11 mouse cellular contexts compared by ENCODE assay signal in the genomic region with DNA sequence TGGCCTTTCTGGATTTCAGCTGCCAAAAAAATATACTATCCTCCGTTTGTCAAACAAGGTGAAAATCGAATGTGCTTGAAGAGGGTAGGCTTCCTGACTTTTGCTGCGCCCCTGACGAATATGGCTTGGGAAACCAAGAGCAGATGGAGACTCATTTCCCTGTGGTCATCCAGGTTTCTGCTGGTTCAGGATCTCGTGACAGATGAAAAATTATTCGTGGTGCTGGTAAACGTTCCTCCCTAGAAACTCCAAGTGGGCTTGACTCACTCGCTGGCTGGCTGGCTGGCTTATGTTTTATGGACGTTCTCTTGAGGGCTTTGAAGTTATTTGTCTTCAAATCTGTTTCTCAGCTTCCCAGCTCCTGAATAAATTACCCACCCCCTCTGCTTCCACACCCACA. TPM values are rescaled to one million over a fixed set of nuclear protein-coding genes. Genes with fewer than 3 reads are reported as not detected.
DNase-seq lines count a peak whose midpoint lies in the region; ATAC-seq and TF ChIP-seq lines count a peak whose summit lies in the region.
"Had no signal": no experiment of that assay in that cellular context is flagged by ENCODE, and none has a peak within 500 bp of the region (broad histone marks: within the 10 kb centered on the region; RNA-seq: fewer than 3 reads in every experiment).

No protein-coding gene starts in this region.

- DNase-seq in heart, adult 2 months: no peak
- no peak for DNase-seq in neural tube, embryonic 11.5 days (ENCODE audit: low spot score)
- DNase-seq in neural tube, embryonic 10.5 days (ENCODE audit: extremely low spot score, low spot score): no peak
- no peak for DNase-seq in stomach, postnatal 0 days (ENCODE audit: low spot score)
- DNase-seq in gastrocnemius, postnatal 14 days: no peak
- no peak for DNase-seq in spleen, postnatal 14 days (ENCODE audit: low spot score in 2 of 2)

- H3K79me2 ChIP-seq in heart, adult 2 months (replicated peaks; ENCODE audit: control insufficient read depth, insufficient read depth, low read length): no peaks in the 10 kb centered on the region

- no peak for TF ChIP-seq CTCF in heart, adult 2 months (IDR thresholded peaks at IDR 0.05)
- no peak for TF ChIP-seq CTCF in stomach, postnatal 0 days (IDR thresholded peaks at IDR 0.05; ENCODE audit: low read depth)

- no peaks in the 10 kb centered on the region for H3K36me3 ChIP-seq in heart, embryonic 12.5 days
- H3K36me3 ChIP-seq in heart, adult 2 months (ENCODE audit: control insufficient read depth, insufficient read depth, low read length): no peaks in the 10 kb centered on the region
- no peaks in the 10 kb centered on the region for H3K36me3 ChIP-seq in neural tube, embryonic 11.5 days (ENCODE audit: control insufficient read depth, insufficient read depth, low read length)
- H3K36me3 ChIP-seq in limb, embryonic 13.5 days: no peaks in the 10 kb centered on the region
- no peaks in the 10 kb centered on the region for H3K36me3 ChIP-seq in stomach, postnatal 0 days (ENCODE audit: control insufficient read depth, insufficient read depth, low read length)

- H3K9me3 ChIP-seq in heart, embryonic 12.5 days (replicated peaks): no peaks in the 10 kb centered on the region
- no peaks in the 10 kb centered on the region for H3K9me3 ChIP-seq in neural tube, embryonic 11.5 days (ENCODE audit: control insufficient read depth, low read length)
- no peaks in the 10 kb centered on the region for H3K9me3 ChIP-seq in limb, embryonic 13.5 days
- no peaks in the 10 kb centered on the region for H3K9me3 ChIP-seq in stomach, postnatal 0 days (ENCODE audit: control insufficient read depth, low read length)

- WGBS in heart, embryonic 12.5 days: 51% methylated on average over 9 of the region's 9 CpGs
- 60% methylated on average over 9 of the region's 9 CpGs for WGBS in heart, adult 2 months
- 39% methylated on average over 9 of the region's 9 CpGs for WGBS in neural tube, embryonic 11.5 days
- WGBS in limb, embryonic 13.5 days: 15% methylated on average over 9 of the region's 9 CpGs
- WGBS in stomach, postnatal 0 days: 32% methylated on average over 9 of the region's 9 CpGs

- H3K27ac ChIP-seq in heart, embryonic 12.5 days (ENCODE audit: poor library complexity, severe bottlenecking): no peak overlapping the region
- H3K27ac ChIP-seq in heart, adult 2 months: no peak overlapping the region
- H3K27ac ChIP-seq in neural tube, embryonic 11.5 days (ENCODE audit: low read depth, low read length): no peak overlapping the region
- H3K27ac ChIP-seq in limb, embryonic 13.5 days: no peak overlapping the region
- no peak overlapping the region for H3K27ac ChIP-seq in stomach, postnatal 0 days (replicated peaks)

- H3K4me3 ChIP-seq in heart, embryonic 12.5 days: no peak overlapping the region
- H3K4me3 ChIP-seq in heart, adult 2 months: no peak overlapping the region
- no peak overlapping the region for H3K4me3 ChIP-seq in neural tube, embryonic 11.5 days (ENCODE audit: low read depth, low read length)
- H3K4me3 ChIP-seq in limb, embryonic 13.5 days: peak overlapping the region; percentile 47; the same call in 1 of the 2 replicates
- peak overlapping the region; percentile 45; the same call in 1 of the 2 replicates for H3K4me3 ChIP-seq in stomach, postnatal 0 days (ENCODE audit: low read depth, low read length)

- H3K27me3 ChIP-seq in heart, embryonic 12.5 days (replicated peaks): peaks cover 18% of the 10 kb centered on the region
- H3K27me3 ChIP-seq in heart, adult 2 months (ENCODE audit: control insufficient read depth, insufficient read depth, low read length): peaks cover 14% of the 10 kb centered on the region
- peaks cover 5% of the 10 kb centered on the region for H3K27me3 ChIP-seq in neural tube, embryonic 11.5 days (ENCODE audit: control insufficient read depth, insufficient read depth, low read length)
- H3K27me3 ChIP-seq in limb, embryonic 13.5 days: peaks cover 74% of the 10 kb centered on the region
- no peaks in the 10 kb centered on the region for H3K27me3 ChIP-seq in stomach, postnatal 0 days (ENCODE audit: control insufficient read depth, insufficient read depth, low read length)

- TF ChIP-seq EP300 in heart, adult 2 months (IDR thresholded peaks at IDR 0.05; ENCODE audit: insufficient read depth, low read depth, low read length): no peak
- no peak for TF ChIP-seq EP300 in stomach, postnatal 0 days (optimal IDR thresholded peaks at IDR 0.05)

- peaks cover 31% of the 10 kb centered on the region for H3K4me1 ChIP-seq in heart, embryonic 12.5 days (replicated peaks)
- no peaks in the 10 kb centered on the region; the same call in 1 of the 2 replicates for H3K4me1 ChIP-seq in heart, adult 2 months (ENCODE audit: control insufficient read depth, insufficient read depth, low read length)
- H3K4me1 ChIP-seq in neural tube, embryonic 11.5 days (ENCODE audit: control insufficient read depth, insufficient read depth, low read length): peaks cover 7% of the 10 kb centered on the region; the same call in 1 of the 2 replicates
- H3K4me1 ChIP-seq in limb, embryonic 13.5 days: peaks cover 59% of the 10 kb centered on the region
- H3K4me1 ChIP-seq in stomach, postnatal 0 days (replicated peaks; ENCODE audit: control insufficient read depth, insufficient read depth): no peaks in the 10 kb centered on the region; the same call in 1 of the 2 replicates

- no peak for TF ChIP-seq POLR2A in heart, adult 2 months (IDR thresholded peaks at IDR 0.05; ENCODE audit: insufficient read depth, low read depth, low read length)

- no peak overlapping the region for H3K9ac ChIP-seq in heart, embryonic 12.5 days
- H3K9ac ChIP-seq in heart, adult 2 months (ENCODE audit: low read depth, low read length): no peak overlapping the region
- no peak overlapping the region for H3K9ac ChIP-seq in neural tube, embryonic 11.5 days (ENCODE audit: low read length)
- no peak overlapping the region for H3K9ac ChIP-seq in limb, embryonic 13.5 days
- no peak overlapping the region for H3K9ac ChIP-seq in stomach, postnatal 0 days (ENCODE audit: low read length)

- intact Hi-C loops in heart, adult 2 months (cut with DNase I): loop anchor here (10.0 kb wide), 1 partner anchor 235 kb away; a partner anchor contains a TSS
- intact Hi-C loops in gastrocnemius, postnatal 14 days (cut with DNase I; ENCODE audit: low total_unique reads): loop anchor here (10.0 kb wide), 1 partner anchor 235 kb away; a partner anchor contains a TSS

- ATAC-seq in heart, embryonic 12.5 days (ENCODE audit: insufficient number of reproducible peaks, low FRiP score): no peak
- no peak for ATAC-seq in neural tube, embryonic 11.5 days (ENCODE audit: insufficient read depth, low FRiP score, low TSS enrichment)
- ATAC-seq in limb, embryonic 13.5 days (ENCODE audit: low FRiP score, low read depth): no peak
- ATAC-seq in stomach, postnatal 0 days (ENCODE audit: low FRiP score, low TSS enrichment): no peak

- peak overlapping the region; percentile 89 for H3K4me2 ChIP-seq in heart, embryonic 12.5 days
- H3K4me2 ChIP-seq in neural tube, embryonic 11.5 days (ENCODE audit: low read depth): peak overlapping the region; percentile 69; the same call in 1 of the 2 replicates
- H3K4me2 ChIP-seq in limb, embryonic 13.5 days (replicated peaks): peak overlapping the region; percentile 73
- peak overlapping the region; percentile 68; the same call in 1 of the 2 replicates for H3K4me2 ChIP-seq in stomach, postnatal 0 days (replicated peaks; ENCODE audit: low read depth)

RNA-seq across cellular contexts. Expression of a gene that starts 47.6 kb away (rescaled TPM):
- not detected in 2 replicates for polyA plus RNA-seq in heart, embryonic 12.5 days (2016; fragmentation: Nextera tagmentation; extraction: Ambion mirVana)
- total RNA-seq in heart, adult 2 months (2021): not detected
- not detected in 2 replicates for polyA plus RNA-seq in heart, adult 2 months (2012; rRNA removed)
- polyA plus RNA-seq in neural tube, embryonic 11.5 days (2014; fragmentation: Nextera tagmentation; extraction: Ambion mirVana): not detected in 2 replicates
- polyA plus RNA-seq in limb, embryonic 13.5 days (2015; fragmentation: Nextera tagmentation; extraction: Ambion mirVana): not detected in 2 replicates
- polyA plus RNA-seq in stomach, postnatal 0 days (2015; fragmentation: Nextera tagmentation; extraction: Ambion mirVana): not detected in 2 replicates
- not detected for total RNA-seq in gastrocnemius, postnatal 14 days (2021)
- total RNA-seq: adrenal gland, adult 2 months; heart, postnatal 4 days; monocyte, adult 5-6 weeks had no signal
- polyA plus RNA-seq: adrenal gland, adult 2 months had no signal

Comparison
In these comparisons a context has a peak if more than half of its experiments do, and no peak if none do; other contexts are left out.
1. H3K4me3 ChIP-seq: peak in limb, embryonic 13.5 days (single experiment) and stomach, postnatal 0 days (single experiment); none in heart, embryonic 12.5 days (single experiment), heart, adult 2 months (single experiment) and neural tube, embryonic 11.5 days (single experiment).
2. Peak in every context shown above with its lines, with median percentiles within 50 percentile points of each other: H3K4me2 ChIP-seq.